Mouse (Mus musculus): Measurements from ENCODE around the gene Cd40. TPM values are rescaled to one million over a fixed set of nuclear protein-coding genes. Genes with fewer than 3 reads are reported as not detected.

The Cd40 gene
- total RNA-seq, 2 experiments from 2014 or later, result 0.84 to 0.92 TPM

GRCm38 (mm10) chr2:165055905-165056304 is 478 bp downstream of the Cd40 start:
- ATAC-seq (replicated peaks; ENCODE audit: poor library complexity), result no peak

GRCm38 (mm10) chr2:165056377-165057085 is 1.1 kb downstream of the Cd40 start:
- no peak for ATAC-seq (replicated peaks; ENCODE audit: poor library complexity)

- ATAC-seq (replicated peaks; ENCODE audit: poor library complexity), result no peak
Observed at GRCm38 (mm10) chr2:165059961-165060360, 4.5 kb downstream of the Cd40 start.

- 0 out of 2 replicates have a peak, but pooled peaks have one; percentile 14 for ATAC-seq (replicated peaks; ENCODE audit: poor library complexity)
Observed at GRCm38 (mm10) chr2:165061638-165062433, 6.4 kb downstream of the Cd40 start.

- no peak for ATAC-seq (replicated peaks; ENCODE audit: poor library complexity)
Observed at GRCm38 (mm10) chr2:165064489-165064888, 9.1 kb downstream of the Cd40 start.

GRCm38 (mm10) chr2:165068806-165069205 is 13.4 kb downstream of the Cd40 start:
- ATAC-seq (replicated peaks; ENCODE audit: poor library complexity), result no peak

- peak; percentile 55 for ATAC-seq (replicated peaks; ENCODE audit: poor library complexity)
Observed at GRCm38 (mm10) chr2:165070096-165070816, 14.8 kb downstream of the Cd40 start.

GRCm38 (mm10) chr2:165073381-165073781 is 18.0 kb downstream of the Cd40 start:
- no peak for ATAC-seq (replicated peaks; ENCODE audit: poor library complexity)

- ATAC-seq (replicated peaks; ENCODE audit: poor library complexity), result no peak; the same call in 1 of the 2 replicates
Observed at GRCm38 (mm10) chr2:165074081-165074884, 18.9 kb downstream of the Cd40 start.

- peak; percentile 95 for ATAC-seq (replicated peaks; ENCODE audit: poor library complexity)
Observed at GRCm38 (mm10) chr2:165074937-165075336, 19.5 kb downstream of the Cd40 start.

GRCm38 (mm10) chr2:165077055-165077454 is 21.6 kb downstream of the Cd40 start:
- ATAC-seq (replicated peaks; ENCODE audit: poor library complexity), result no peak

GRCm38 (mm10) chr2:165078045-165078444 is 22.6 kb downstream of the Cd40 start:
- no peak for ATAC-seq (replicated peaks; ENCODE audit: poor library complexity)

GRCm38 (mm10) chr2:165078605-165079004 is 23.2 kb downstream of the Cd40 start:
- 0 out of 2 replicates have a peak, but pooled peaks have one; percentile 31 for ATAC-seq (replicated peaks; ENCODE audit: poor library complexity)

- ATAC-seq (replicated peaks; ENCODE audit: poor library complexity), result no peak
Observed at GRCm38 (mm10) chr2:165080657-165081056, 25.2 kb downstream of the Cd40 start.

- ATAC-seq (replicated peaks; ENCODE audit: poor library complexity), result no peak
Observed at GRCm38 (mm10) chr2:165081257-165081656, 25.8 kb downstream of the Cd40 start.

GRCm38 (mm10) chr2:165086634-165087033 is 31.2 kb downstream of the Cd40 start:
- no peak for ATAC-seq (replicated peaks; ENCODE audit: poor library complexity)

- no peak for ATAC-seq (replicated peaks; ENCODE audit: poor library complexity)
Observed at GRCm38 (mm10) chr2:165089470-165089869, 34.0 kb downstream of the Cd40 start.

GRCm38 (mm10) chr2:165090650-165091049 is 35.2 kb downstream of the Cd40 start, which contains the start of gene 1700025C18Rik:
1700025C18Rik (minus strand) TSS chr2:165090750.
- no peak for ATAC-seq (replicated peaks; ENCODE audit: poor library complexity)

GRCm38 (mm10) chr2:165091433-165091965 is 36.1 kb downstream of the Cd40 start:
- ATAC-seq (replicated peaks; ENCODE audit: poor library complexity), result no peak

- no peak for ATAC-seq (replicated peaks; ENCODE audit: poor library complexity)
Observed at GRCm38 (mm10) chr2:165092393-165092792, 37.0 kb downstream of the Cd40 start.
